Mouse (Mus musculus) limb, embryonic 10.5 days (tissue): ENCODE measurements around the gene Prickle2. TPM values are rescaled to one million over a fixed set of nuclear protein-coding genes. Genes with fewer than 3 reads are reported as not detected.

ENCODE experiments used
- DNase-seq: peaks from one replicate; pipeline ENCODE4 v3.0.0-alpha.2; 2017; ENCODE audit warnings: low spot score
- H3K27ac ChIP-seq: fragments of 300-500 bp; sonication (generic); 2 replicates; pipeline ENCODE4 v1.5.1; 2016; ENCODE audit warnings: mild to moderate bottlenecking
- H3K27me3 ChIP-seq: fragments of 300-500 bp; sonication (generic); 2 replicates; pipeline ENCODE4 v1.6.1; 2016; ENCODE audit warnings: low read depth, mild to moderate bottlenecking; ENCODE audit not compliant: poor library complexity, severe bottlenecking
- H3K36me3 ChIP-seq: fragments of 300-500 bp; sonication (generic); 2 replicates; pipeline ENCODE4 v1.6.1; 2016; ENCODE audit warnings: mild to moderate bottlenecking, moderate library complexity
- H3K4me1 ChIP-seq: fragments of 300-500 bp; sonication (generic); 2 replicates; pipeline ENCODE4 v1.6.1; 2016
- H3K4me3 ChIP-seq: fragments of 300-500 bp; sonication (generic); 2 replicates; pipeline ENCODE4 v1.5.1; 2016; ENCODE audit warnings: mild to moderate bottlenecking, moderate library complexity
- H3K9me3 ChIP-seq: fragments of 300-500 bp; sonication (generic); replicated peaks from 2 replicates; pipeline ENCODE4 v1.6.1; 2016; ENCODE audit warnings: mild to moderate bottlenecking
- WGBS: fragments of 180-500 bp; shearing (Covaris S2); methylation state at CpG from one replicate; pipeline ENCODE4 v1.1.7; 2016; 5-methylcytosine and 5-hydroxymethylcytosine counted together
- polyA plus RNA-seq: library from polyadenylated mRNA; unstranded; fragments of >200 nt; fragmentation: Nextera tagmentation; extraction: Ambion mirVana; gene quantifications from 2 replicates; pipeline ENCODE4 v1.2.1, GENCODE M21; 2016

Gene Prickle2
- polyA plus RNA-seq, 1 experiment from 2014 or later, result 4.5 TPM

DNA sequence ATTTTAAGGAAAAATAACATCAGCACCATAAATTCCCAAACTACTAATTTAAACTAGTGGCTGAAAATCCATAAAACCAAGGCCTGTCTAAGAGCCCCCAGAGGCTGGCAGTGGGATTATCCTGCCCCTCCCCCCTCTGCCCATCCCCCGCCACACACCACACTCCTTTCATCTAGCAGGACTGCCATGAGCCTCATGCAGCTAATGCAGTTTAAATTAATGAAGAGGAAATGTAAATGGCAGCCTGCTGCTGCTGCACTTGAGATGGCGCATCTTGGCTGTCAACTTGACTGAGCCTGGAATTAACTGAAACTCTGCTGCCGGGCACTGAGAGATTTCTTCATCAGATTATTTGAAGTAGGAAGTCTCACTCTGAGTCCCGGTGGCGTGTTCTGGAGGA, 298.7 kb downstream of the Prickle2 start:
- Histone ChIP-seq H3K4me3 (no peak overlapping the region), H3K27ac (no peak overlapping the region), H3K9me3 (no peaks in the 10 kb centered on the region), H3K27me3 (no peaks in the 10 kb centered on the region), H3K36me3 (peaks cover 17% of the 10 kb centered on the region), H3K4me1 (peaks cover 6% of the 10 kb centered on the region)
- 51% methylated on average over 5 of the region's 5 CpGs for WGBS
- DNase-seq, result peak; percentile 46

DNA sequence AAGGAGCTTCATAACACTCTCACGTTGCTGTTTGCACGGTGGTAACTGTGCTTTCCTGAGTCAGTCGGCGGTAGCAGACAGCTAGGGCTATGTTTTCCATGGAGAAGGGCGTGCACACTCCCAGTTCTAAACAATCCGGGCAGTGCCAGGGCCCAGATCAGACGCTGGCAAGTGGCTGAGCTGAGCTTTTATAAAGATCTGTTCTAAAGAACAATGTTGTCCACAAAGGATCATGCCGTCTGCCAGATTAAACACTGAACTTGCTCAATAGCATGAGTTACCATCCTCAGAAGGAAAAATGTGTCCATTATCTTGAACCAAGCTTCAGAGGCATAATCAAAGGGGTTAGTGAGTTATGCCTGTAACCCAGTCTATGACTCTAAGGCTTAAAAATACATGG, 300.4 kb downstream of the Prickle2 start:
- H3K36me3 ChIP-seq, result peaks cover 9% of the 10 kb centered on the region
- WGBS, result 84% methylated on average over 8 of the region's 8 CpGs

DNA sequence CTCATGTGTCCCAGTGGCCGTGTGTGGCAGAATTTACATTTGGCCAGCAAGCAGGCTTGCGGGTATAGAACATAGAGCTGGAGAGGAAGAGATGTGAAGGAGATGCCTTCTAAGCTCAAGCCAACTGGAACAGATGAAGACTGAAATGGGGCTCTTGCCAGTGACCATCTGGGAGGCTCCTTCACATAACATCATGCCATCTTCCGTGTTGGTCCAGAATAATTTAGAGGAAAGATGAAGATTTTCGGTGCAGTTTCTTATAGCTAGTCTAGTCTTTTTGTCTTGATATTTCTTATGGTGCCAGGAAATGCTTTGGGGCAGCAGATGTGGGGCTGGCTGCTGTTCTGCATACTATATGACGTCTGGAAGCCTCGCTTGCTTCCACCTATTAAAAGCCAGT, 308.1 kb downstream of the Prickle2 start:
- H3K27me3 ChIP-seq, result no peaks in the 10 kb centered on the region
- peaks cover 14% of the 10 kb centered on the region for H3K4me1 ChIP-seq
- H3K27ac ChIP-seq, result no peak overlapping the region
- no peaks in the 10 kb centered on the region for H3K9me3 ChIP-seq
- DNase-seq, result no peak
- no peak overlapping the region for H3K4me3 ChIP-seq
- WGBS, result 93% methylated on average over 6 of the region's 6 CpGs
- H3K36me3 ChIP-seq, result no peaks in the 10 kb centered on the region

More for the DNA sequence above, 300.4 kb downstream of the Prickle2 start:
- no peak overlapping the region for H3K4me3 ChIP-seq
- peaks cover 6% of the 10 kb centered on the region for H3K4me1 ChIP-seq
- no peak overlapping the region for H3K27ac ChIP-seq
- DNase-seq, result no peak
- no peaks in the 10 kb centered on the region for H3K27me3 ChIP-seq
- H3K9me3 ChIP-seq, result no peaks in the 10 kb centered on the region

DNA sequence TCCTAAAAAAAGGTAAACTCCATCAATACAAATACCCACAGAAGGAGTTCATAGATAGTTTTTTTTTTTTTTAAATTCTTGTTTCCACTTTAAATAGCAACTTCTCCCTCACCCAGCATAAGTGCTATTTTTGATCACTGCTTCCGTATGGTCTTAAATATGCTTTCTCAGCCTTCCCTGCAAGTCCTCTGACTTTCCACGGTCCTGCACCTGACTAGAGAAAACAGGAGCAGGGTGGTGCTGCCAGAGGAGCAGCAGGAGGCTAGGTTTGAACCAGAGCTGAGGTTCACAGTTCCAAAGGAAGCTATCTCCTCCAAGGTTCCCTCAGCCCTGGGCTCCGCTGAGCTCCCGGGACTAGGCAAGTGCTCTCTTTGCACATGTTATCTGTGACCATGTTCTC, 310.4 kb downstream of the Prickle2 start:
- Histone ChIP-seq H3K4me1 (peaks cover 14% of the 10 kb centered on the region), H3K27ac (no peak overlapping the region), H3K9me3 (no peaks in the 10 kb centered on the region), H3K27me3 (no peaks in the 10 kb centered on the region), H3K36me3 (no peaks in the 10 kb centered on the region), H3K4me3 (no peak overlapping the region)
- WGBS, result 83% methylated on average over 4 of the region's 4 CpGs
- DNase-seq, result no peak

DNA sequence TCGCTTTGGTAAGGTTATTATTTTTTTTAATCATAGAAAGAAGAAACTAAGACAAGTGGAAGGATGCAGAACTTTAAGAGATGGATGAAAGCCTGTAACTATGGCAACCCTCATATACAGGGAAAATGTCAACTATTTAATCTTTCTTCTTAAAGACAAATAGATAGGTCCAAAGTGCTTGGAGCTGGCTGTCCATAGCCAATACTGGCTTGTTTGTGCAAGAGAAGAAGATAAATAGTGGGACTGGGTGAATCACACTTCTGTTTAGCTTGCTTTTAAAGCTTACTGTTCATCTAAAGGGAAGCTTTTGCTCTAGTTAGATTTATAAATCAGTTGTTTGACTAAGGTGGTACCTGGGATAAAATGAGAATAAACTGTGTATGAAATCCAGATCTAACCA, 310.8 kb downstream of the Prickle2 start:
- no peaks in the 10 kb centered on the region for H3K27me3 ChIP-seq
- no peaks in the 10 kb centered on the region for H3K36me3 ChIP-seq
- DNase-seq, result no peak
- 89% methylated on average over 1 of the region's 1 CpGs for WGBS
- H3K4me1 ChIP-seq, result peaks cover 14% of the 10 kb centered on the region
- H3K9me3 ChIP-seq, result no peaks in the 10 kb centered on the region
- H3K4me3 ChIP-seq, result no peak overlapping the region
- H3K27ac ChIP-seq, result no peak overlapping the region

DNA sequence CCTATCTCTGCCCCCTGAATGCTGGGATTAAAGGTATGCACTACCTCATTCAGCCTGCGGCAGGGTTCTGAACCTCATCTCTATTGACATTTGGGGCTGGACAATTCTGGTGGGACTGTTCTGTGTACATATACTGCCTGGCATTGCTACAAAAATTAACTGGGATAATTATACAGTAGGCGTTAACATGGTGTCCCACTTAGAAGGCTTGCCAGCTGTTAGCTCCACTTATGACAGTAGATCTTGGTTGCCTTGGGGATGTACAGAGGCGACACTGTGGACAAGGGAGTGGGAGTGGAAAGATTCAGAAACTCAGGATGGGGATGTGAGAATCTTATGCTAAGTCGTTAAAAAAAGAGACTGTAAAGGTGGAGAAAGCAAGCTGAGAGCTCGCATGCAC, 311.3 kb downstream of the Prickle2 start:
- Histone ChIP-seq H3K27ac (no peak overlapping the region), H3K4me1 (peaks cover 14% of the 10 kb centered on the region), H3K36me3 (no peaks in the 10 kb centered on the region), H3K4me3 (no peak overlapping the region), H3K9me3 (no peaks in the 10 kb centered on the region), H3K27me3 (no peaks in the 10 kb centered on the region)
- DNase-seq, result no peak
- 89% methylated on average over 5 of the region's 5 CpGs for WGBS

DNA sequence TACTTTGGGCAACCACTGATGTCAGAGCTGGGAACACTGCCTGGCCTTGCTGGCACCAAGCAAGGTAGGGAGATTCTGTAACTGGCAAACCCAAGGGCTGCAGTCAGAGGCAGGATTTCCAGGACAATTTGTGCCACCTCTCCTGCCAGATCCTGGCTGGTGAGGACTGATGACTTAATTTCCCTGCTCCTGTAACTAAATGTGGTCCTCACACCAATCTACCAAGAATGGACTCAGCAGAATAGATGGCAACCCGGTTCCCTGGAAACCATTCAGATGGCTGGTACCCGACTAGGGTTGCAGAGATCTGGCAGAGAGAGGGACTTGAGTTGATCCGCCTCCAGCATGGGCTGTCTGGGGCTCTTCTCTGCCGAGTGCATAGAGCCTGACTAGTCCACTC, 315.6 kb downstream of the Prickle2 start:
- WGBS, result 83% methylated on average over 4 of the region's 4 CpGs
- Histone ChIP-seq H3K4me1 (peaks cover 13% of the 10 kb centered on the region), H3K27me3 (no peaks in the 10 kb centered on the region)

DNA sequence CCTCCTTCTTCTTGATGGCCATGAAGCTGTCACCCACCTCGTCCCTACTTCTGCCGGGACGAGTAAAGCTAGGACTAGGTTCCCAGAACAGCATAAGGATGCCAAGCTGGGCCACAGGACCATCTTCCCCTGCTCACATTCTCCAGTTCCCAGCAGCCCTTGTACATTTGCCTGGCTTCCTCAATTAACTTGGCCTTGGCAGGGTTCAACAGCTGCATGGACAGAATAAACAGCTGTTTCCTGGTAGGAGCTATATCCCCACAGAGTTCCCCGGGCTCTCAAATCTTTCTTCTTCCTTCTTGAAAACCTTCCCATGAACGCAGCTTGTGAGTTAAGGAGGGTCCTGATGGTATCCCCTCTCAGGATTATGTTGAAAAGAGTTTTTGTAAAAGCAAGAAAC, 317.3 kb downstream of the Prickle2 start:
- Histone ChIP-seq H3K9me3 (no peaks in the 10 kb centered on the region), H3K27me3 (no peaks in the 10 kb centered on the region), H3K4me1 (peaks cover 23% of the 10 kb centered on the region), H3K4me3 (no peak overlapping the region), H3K36me3 (no peaks in the 10 kb centered on the region), H3K27ac (no peak overlapping the region)
- no peak for DNase-seq
- WGBS, result 72% methylated on average over 5 of the region's 5 CpGs

More for the DNA sequence above, 315.6 kb downstream of the Prickle2 start:
- Histone ChIP-seq H3K36me3 (no peaks in the 10 kb centered on the region), H3K9me3 (no peaks in the 10 kb centered on the region), H3K27ac (no peak overlapping the region), H3K4me3 (no peak overlapping the region)
- no peak for DNase-seq

DNA sequence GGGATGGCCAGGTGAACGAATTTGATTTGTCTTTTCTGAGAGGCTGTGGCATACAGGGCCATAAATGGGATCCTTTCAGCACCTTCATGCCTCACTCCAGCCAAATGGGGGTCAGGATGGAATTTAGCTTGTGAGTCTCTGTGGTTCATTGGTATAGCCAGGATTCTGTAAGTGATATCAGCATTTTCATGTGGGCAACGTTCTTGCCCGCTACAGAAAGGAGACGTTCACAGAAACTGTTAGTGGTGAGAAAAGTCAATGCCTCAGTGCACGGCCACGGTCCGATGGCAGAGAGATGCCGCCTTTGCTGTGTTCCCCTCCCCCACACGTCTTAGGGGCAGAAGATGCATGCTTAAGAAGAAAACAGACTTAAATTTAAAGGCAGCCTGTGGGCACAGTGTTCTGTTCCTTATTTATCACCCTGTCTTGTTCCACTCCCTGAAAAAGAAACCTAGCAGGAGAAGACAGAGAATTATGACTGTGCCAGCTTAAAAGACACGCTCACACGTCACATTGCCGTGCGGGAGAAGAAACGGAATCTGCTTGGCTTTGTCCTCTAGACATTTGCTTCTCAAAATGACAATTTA, 322.7 kb downstream of the Prickle2 start:
- H3K27me3 ChIP-seq, result no peaks in the 10 kb centered on the region
- no peak overlapping the region for H3K4me3 ChIP-seq
- H3K27ac ChIP-seq, result no peak overlapping the region
- WGBS, result 54% methylated on average over 14 of the region's 14 CpGs
- peaks cover 17% of the 10 kb centered on the region for H3K4me1 ChIP-seq
- no peaks in the 10 kb centered on the region for H3K9me3 ChIP-seq
- H3K36me3 ChIP-seq, result no peaks in the 10 kb centered on the region
- DNase-seq, result no peak

DNA sequence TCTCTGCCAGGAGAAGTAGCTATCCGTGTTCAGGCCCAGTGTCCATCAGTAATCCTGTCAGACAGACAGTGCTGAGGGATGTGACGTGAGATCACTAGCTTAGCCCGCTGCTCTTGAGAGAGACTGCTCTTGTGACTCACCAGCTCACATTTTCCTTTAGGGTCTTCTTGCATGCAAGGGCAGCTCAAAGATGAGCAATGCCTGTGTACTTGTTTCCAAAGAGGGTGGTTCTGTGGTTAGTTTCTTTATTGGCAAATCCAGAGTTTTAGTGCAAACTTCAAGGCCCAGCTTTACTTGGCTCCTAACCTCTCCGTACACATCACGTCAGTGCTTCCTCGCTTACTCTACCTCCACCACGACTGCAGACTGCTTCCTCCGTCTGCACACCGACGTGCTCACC, 324.9 kb downstream of the Prickle2 start:
- H3K4me1 ChIP-seq, result peaks cover 17% of the 10 kb centered on the region
- no peaks in the 10 kb centered on the region for H3K27me3 ChIP-seq
- 88% methylated on average over 10 of the region's 10 CpGs for WGBS
- no peak for DNase-seq
- H3K4me3 ChIP-seq, result no peak overlapping the region
- no peaks in the 10 kb centered on the region for H3K9me3 ChIP-seq
- H3K27ac ChIP-seq, result no peak overlapping the region
- peaks cover 4% of the 10 kb centered on the region for H3K36me3 ChIP-seq

DNA sequence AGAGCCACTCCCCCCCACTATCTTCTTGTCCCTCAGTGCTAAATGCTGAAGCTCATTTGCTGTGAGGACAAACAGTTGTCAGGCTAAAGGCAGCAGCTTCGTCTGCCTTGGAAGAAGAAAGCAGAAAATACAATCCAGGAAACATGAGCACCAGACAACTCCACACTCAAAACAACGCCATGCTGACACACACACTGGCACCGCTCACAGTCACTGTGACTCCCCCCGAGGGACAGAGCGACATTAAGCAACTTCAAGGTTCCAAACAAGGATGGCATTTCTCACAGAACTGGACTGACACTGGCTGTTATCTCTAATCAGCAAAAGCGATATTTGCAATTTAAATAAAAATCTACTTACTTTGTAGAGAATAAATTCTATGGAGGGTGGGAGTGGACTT, 331.1 kb downstream of the Prickle2 start:
- Histone ChIP-seq H3K36me3 (peaks cover 10% of the 10 kb centered on the region), H3K4me1 (no peaks in the 10 kb centered on the region), H3K27me3 (no peaks in the 10 kb centered on the region), H3K9me3 (no peaks in the 10 kb centered on the region), H3K4me3 (no peak overlapping the region), H3K27ac (no peak overlapping the region)
- WGBS, result 87% methylated on average over 6 of the region's 6 CpGs
- no peak for DNase-seq

DNA sequence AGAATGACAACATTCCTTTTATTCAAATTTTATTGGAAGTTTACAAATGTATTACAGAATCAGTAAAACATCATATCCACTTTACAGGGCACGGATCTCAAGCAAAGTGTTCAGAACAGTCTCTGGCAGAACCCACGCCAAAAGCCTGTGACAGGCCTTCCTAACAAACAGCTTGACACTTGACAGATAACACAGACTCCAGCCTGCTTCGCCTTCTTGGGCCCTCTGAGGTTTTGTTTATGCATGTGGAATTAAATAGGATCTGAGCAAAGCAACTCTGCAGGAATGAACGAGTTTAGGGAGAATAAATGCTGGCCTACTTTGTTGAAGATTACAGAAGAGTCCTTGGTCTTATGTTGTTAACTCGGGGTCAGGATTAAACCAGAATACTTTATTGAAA, 335.1 kb downstream of the Prickle2 start:
- Histone ChIP-seq H3K4me3 (no peak overlapping the region), H3K27ac (no peak overlapping the region), H3K9me3 (no peaks in the 10 kb centered on the region; the same call in 1 of the 2 replicates), H3K4me1 (no peaks in the 10 kb centered on the region), H3K27me3 (no peaks in the 10 kb centered on the region), H3K36me3 (peaks cover 4% of the 10 kb centered on the region)
- DNase-seq, result no peak
- 63% methylated on average over 5 of the region's 5 CpGs for whole genome bisulfite sequencing

DNA sequence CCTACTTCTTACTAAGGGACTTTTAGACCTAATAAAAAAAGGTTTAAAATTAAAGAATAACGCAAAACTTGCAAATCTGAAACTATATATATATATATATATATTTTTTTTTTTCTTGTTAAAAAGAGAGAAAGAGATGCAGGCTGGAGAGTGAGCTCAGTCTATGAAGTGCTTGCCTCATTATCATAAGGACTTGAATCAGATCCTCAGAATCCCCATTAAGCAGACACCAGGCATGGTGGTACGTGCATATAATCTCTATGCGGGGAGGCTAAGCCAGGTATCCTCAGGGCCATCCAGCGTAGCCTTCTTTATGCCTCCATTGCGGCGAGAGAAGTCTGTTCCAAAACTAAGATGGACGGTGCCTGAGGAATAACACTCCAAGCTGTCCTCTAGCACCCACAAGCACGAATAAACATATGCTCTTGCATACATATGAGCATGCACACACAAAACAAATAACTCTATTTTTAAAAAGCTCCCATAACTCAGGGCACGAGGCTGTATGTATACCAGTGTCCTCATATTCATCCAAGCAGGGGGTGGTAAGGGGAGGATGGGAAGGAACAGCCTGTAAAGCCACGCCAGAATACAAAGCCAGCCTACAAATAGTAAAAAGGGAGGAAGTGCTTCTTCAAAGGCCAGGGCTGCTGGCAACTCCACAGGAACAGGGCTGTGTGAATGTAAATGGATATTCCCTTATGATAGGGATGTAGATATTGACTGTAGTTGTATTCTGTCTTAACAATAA, 358.5 kb downstream of the Prickle2 start:
- H3K9me3 ChIP-seq, result no peaks in the 10 kb centered on the region
- H3K4me3 ChIP-seq, result no peak overlapping the region
- H3K36me3 ChIP-seq, result no peaks in the 10 kb centered on the region
- H3K27ac ChIP-seq, result no peak overlapping the region
- no peak for DNase-seq
- H3K4me1 ChIP-seq, result no peaks in the 10 kb centered on the region
- WGBS, result 84% methylated on average over 10 of the region's 10 CpGs
- H3K27me3 ChIP-seq, result no peaks in the 10 kb centered on the region
